Comparison of ENCODE assay signal across 14 mouse cellular contexts in the genomic region with DNA sequence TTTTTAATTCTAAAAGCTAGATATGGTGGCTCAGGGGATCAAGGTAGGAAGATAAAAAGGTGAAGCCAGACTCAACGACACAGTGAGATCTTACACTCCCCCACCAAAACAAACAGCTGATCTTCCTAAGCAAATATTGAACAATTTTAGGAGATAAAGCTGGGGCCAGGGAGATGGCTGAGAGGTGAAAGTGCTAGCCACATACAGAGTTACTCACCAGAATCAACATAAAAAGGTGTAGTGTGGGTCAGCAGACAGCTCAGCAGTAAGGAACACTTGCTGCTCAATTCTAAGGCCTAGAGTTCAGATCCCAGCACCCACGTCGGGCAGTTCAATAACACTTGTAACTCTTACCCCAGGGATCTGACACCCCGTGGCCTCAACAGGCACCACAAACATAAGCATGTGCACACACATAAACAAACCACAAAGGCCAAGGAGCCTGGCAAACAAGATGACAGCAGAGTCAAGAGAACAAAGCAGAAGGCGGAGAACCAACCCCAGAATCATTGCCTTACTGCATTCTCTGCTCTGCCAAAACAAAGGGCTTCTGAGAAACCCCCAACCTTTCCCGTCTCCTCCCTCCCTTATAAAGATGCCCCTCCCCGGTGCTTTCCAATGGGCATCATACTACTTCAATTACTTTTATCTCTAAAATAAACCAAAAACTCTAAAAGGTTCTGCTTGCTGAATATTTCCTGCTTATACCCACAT. TPM values are rescaled to one million over a fixed set of nuclear protein-coding genes. Genes with fewer than 3 reads are reported as not detected.
DNase-seq lines count a peak whose midpoint lies in the region; ATAC-seq and TF ChIP-seq lines count a peak whose summit lies in the region.
"Had no signal": no experiment of that assay in that cellular context is flagged by ENCODE, and none has a peak within 500 bp of the region (broad histone marks: within the 10 kb centered on the region; RNA-seq: fewer than 3 reads in every experiment).

No protein-coding gene starts in this region.

- peaks cover 2% of the 10 kb centered on the region for H3K4me1 ChIP-seq in ES-Bruce4 (ENCODE audit: control insufficient read depth, insufficient read depth, low read length)
- peaks cover 23% of the 10 kb centered on the region; the same call in 1 of the 2 replicates for H3K4me1 ChIP-seq in small intestine, adult 2 months (ENCODE audit: control insufficient read depth, insufficient read depth, insufficient read length, low read length)

- 44% methylated on average over 7 of the region's 7 CpGs for WGBS in small intestine, adult 2 months

- H3K27me3 ChIP-seq in ES-Bruce4 (ENCODE audit: control insufficient read depth, insufficient read depth, low read length, poor library complexity, severe bottlenecking) = no peaks in the 10 kb centered on the region
- no peaks in the 10 kb centered on the region for H3K27me3 ChIP-seq in small intestine, adult 2 months (ENCODE audit: control insufficient read depth, insufficient read depth, low read length)
- H3K27me3 ChIP-seq: lung, embryonic 15.5 days; Patski had no signal

- no peaks in the 10 kb centered on the region for H3K36me3 ChIP-seq in ES-Bruce4 (ENCODE audit: control insufficient read depth, insufficient read depth, low read length, poor library complexity, severe bottlenecking)
- H3K36me3 ChIP-seq in small intestine, adult 2 months (ENCODE audit: control insufficient read depth, insufficient read depth, low read length) = peaks cover 2% of the 10 kb centered on the region; the same call in 1 of the 2 replicates
- H3K36me3 ChIP-seq: lung, embryonic 15.5 days had no signal

- ATAC-seq in inflammation-experienced regulatory T-cells, adult 6 months = peak; percentile 75
- no peak for ATAC-seq in monocyte, adult 5-6 weeks (replicated peaks; ENCODE audit: insufficient number of reproducible peaks, low FRiP score, low TSS enrichment, poor library complexity, severe bottlenecking)
- ATAC-seq: forebrain, postnatal 0 days had no signal

- no peaks in the 10 kb centered on the region for H3K9me3 ChIP-seq in ES-Bruce4 (replicated peaks; ENCODE audit: control insufficient read depth, insufficient read depth, low read length, poor library complexity, severe bottlenecking)
- H3K9me3 ChIP-seq: lung, embryonic 15.5 days had no signal

- TF ChIP-seq CTCF in layer of hippocampus, adult 2 months (conservative IDR thresholded peaks at IDR 0.05) = no peak
- TF ChIP-seq CTCF in ES-Bruce4 (IDR thresholded peaks at IDR 0.05; ENCODE audit: low read depth, low read length) = no peak
- TF ChIP-seq CTCF in small intestine, adult 2 months (IDR thresholded peaks at IDR 0.05; ENCODE audit: extremely low read depth, insufficient read length, insufficient replicate concordance, low read depth, low read length) = no peak

- TF ChIP-seq EP300 in ES-Bruce4 (IDR thresholded peaks at IDR 0.05; ENCODE audit: insufficient read depth, low read depth, low read length) = no peak

- DNase-seq in layer of hippocampus, adult 2 months (ENCODE audit: low spot score in 2 of 2) = no peak
- DNase-seq in layer of hippocampus, postnatal 10 days (ENCODE audit: low spot score in 2 of 2) = no peak
- DNase-seq in right cerebral cortex, postnatal 14 days = no peak
- DNase-seq in heart, adult 9 months (ENCODE audit: low spot score in 2 of 2) = no peak
- DNase-seq: adrenal gland, postnatal 10 days; cerebellum, adult 9-11 months; embryo, embryonic 11 days; forebrain, postnatal 0 days had no signal

- H3K27ac ChIP-seq in layer of hippocampus, adult 2 months = peak overlapping the region; percentile 54; the same call in 1 of the 2 replicates
- peak overlapping the region; percentile 53 for H3K27ac ChIP-seq in ES-Bruce4 (ENCODE audit: insufficient read depth, low read length)
- peak overlapping the region; percentile 28; the same call in 1 of the 2 replicates for H3K27ac ChIP-seq in small intestine, adult 2 months (ENCODE audit: insufficient read depth, low read depth, low read length)
- H3K27ac ChIP-seq: lung, embryonic 15.5 days had no signal

- H3K4me3 ChIP-seq in layer of hippocampus, adult 2 months = no peak overlapping the region
- no peak overlapping the region for H3K4me3 ChIP-seq in ES-Bruce4 (ENCODE audit: low read depth, low read length)
- no peak overlapping the region for H3K4me3 ChIP-seq in small intestine, adult 2 months (ENCODE audit: low read depth, low read length)
- H3K4me3 ChIP-seq: lung, embryonic 15.5 days had no signal

- no peak overlapping the region for H3K9ac ChIP-seq in ES-Bruce4 (ENCODE audit: low read depth, poor library complexity, severe bottlenecking)
- H3K9ac ChIP-seq: forebrain, postnatal 0 days; lung, embryonic 15.5 days had no signal

- TF ChIP-seq POLR2A in ES-Bruce4 (IDR thresholded peaks at IDR 0.05; ENCODE audit: insufficient read depth, low read length) = no peak
- no peak for TF ChIP-seq POLR2A in small intestine, adult 2 months (IDR thresholded peaks at IDR 0.05; ENCODE audit: low read depth, low read length)

RNA-seq across cellular contexts. Expression of a gene that starts 25.3 kb away (rescaled TPM):
- total RNA-seq in layer of hippocampus, adult 2 months (2021) = 100 to 1,000 TPM; 403 to 414 TPM
- 100 to 1,000 TPM; 402 to 413 TPM for total RNA-seq in layer of hippocampus, postnatal 10 days (2021)
- polyA plus RNA-seq in ES-Bruce4 (2011; ENCODE audit: insufficient read depth, insufficient read length, low read depth, missing spikeins) = 40.0 and 54.7 TPM in 2 replicates
- 10 to 100 TPM in 2 of 3 experiments, 1 to 10 TPM in 1; 7.9 to 19.7 (median 16.6) TPM for polyA plus RNA-seq in inflammation-experienced regulatory T-cells, adult 6 months (2017; shearing (Covaris generic))
- 9.4 and 19.4 TPM in 2 replicates for polyA plus RNA-seq in small intestine, adult 2 months (2012; rRNA removed)
- total RNA-seq in monocyte, adult 5-6 weeks (2017) = 23.9 to 67.6 TPM (median 31.8 TPM) in 3 replicates
